Mouse (Mus musculus) embryo, embryonic 10 days (tissue): ENCODE results near the gene Gm14326.
"Not testable (repeated sequence)": the region's sequence is repeated elsewhere in the genome, so short reads cannot be mapped to it uniquely, and the experiment has no call there.

Experiments used
- DNase-seq: peaks from one replicate; pipeline ENCODE4 v3.0.0-alpha.2; 2015; ENCODE audit warnings: low spot score

The Gm14326 gene

GRCm38 (mm10) chr2:177957145-177957544, at the start of gene Gm14326:
TSS of gene Gm14326 (minus strand) at chr2:177957297.
- DNase-seq: peak; percentile 34

- not testable (repeated sequence) for DNase-seq
Measured at GRCm38 (mm10) chr2:177974814-177975213, 17.7 kb upstream of the Gm14326 start.

GRCm38 (mm10) chr2:177956734-177957133, 363 bp downstream of the Gm14326 start:
- DNase-seq: not testable (repeated sequence)

- not testable (repeated sequence) for DNase-seq
Measured at GRCm38 (mm10) chr2:177925563-177926103, 31.5 kb downstream of the Gm14326 start, which contains the start of gene Zfp972. TSS of gene Zfp972 (minus strand) at chr2:177925613.

- not testable (repeated sequence) for DNase-seq
Measured at GRCm38 (mm10) chr2:177903276-177903675, 53.8 kb downstream of the Gm14326 start.

GRCm38 (mm10) chr2:177898171-177898570, 58.9 kb downstream of the Gm14326 start:
- DNase-seq: not testable (repeated sequence)

- not testable (repeated sequence) for DNase-seq
Measured at GRCm38 (mm10) chr2:177897046-177897578, 60.0 kb downstream of the Gm14326 start, which contains the start of gene Gm14327. TSS of gene Gm14327 (plus strand) at chr2:177897096.

GRCm38 (mm10) chr2:177887743-177888142, 69.4 kb downstream of the Gm14326 start:
- DNase-seq: not testable (repeated sequence)
